Mouse (Mus musculus): ENCODE results near the gene Gsta4.
"Not testable (repeated sequence)": the region's sequence is repeated elsewhere in the genome, so short reads cannot be mapped to it uniquely, and the experiment has no call there.

Gsta4 gene

DNA sequence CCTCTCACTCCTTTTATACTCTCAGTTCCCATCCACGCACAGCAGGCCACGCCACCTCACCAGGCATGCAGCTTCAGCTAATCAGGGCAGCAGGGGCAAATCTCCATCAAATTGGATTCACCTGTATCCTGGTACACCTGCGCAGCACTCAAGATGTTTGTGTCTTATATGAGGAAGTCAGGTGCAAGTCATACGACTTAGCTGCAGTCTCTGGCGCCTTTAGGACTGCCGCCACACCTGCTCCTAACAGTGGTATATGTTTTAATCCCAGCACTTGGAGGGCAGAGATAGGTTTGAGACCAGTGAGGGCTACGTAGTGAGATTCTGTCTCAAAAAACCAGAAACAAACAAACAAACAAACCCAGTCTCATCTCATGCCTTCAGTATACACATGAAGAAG, at the start of gene Gsta4:
TSS of gene Gsta4 (plus strand) at position 301 of the 400 bp plus-strand sequence.
- DNase-seq (ENCODE audit: low spot score), result not testable (repeated sequence)

DNA sequence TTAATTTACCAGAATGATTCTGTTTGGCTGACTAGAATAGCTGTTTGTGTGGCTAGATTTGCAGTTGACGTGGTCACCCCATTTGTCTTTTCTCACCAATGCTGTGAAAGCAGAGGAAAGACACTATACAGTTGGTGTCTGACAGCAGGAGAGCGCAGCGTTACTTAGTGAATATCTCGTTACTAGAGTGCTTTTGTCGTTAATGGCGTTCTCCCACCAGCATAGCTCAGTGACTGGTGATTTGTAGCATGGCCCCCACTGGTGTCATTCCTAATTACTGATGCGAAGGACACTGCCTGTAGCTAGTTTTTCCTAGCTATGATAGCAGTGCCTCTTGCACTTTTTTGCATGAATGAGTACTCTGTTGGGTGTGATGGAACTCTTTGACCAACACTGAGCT, 46.9 kb upstream of the Gsta4 start:
- no peak for DNase-seq (ENCODE audit: low spot score)

DNA sequence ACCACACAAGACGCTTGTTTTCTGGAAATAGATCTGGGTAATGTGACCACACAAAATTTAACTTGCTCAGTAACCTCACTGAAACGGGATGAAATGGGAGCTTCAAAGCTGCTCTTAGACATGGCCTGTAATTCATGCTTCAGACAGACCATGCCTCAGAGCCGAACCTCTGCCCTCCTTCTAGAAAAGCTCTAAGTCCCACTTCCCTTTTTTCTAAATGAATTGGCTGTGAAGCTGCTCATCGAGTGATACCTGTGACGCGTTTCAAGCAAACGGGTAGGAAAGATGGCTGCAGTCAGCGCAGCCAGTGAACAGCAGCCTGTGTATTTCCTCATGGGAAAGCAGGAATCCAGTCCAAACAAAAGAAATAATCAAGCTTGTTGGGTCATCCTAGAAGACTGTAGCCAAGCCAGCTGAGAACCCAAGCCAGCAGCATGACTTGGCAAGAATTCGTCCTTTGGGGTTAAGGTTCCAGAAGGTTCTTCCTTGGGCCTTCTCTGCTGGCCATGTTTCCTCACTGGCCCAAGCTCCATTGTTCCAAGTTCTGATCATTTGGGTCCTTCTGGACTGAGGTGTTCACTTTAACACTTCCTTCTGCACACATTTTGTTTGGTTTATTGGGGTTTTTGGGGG, 44.4 kb upstream of the Gsta4 start:
- DNase-seq (ENCODE audit: low spot score), result no peak

DNA sequence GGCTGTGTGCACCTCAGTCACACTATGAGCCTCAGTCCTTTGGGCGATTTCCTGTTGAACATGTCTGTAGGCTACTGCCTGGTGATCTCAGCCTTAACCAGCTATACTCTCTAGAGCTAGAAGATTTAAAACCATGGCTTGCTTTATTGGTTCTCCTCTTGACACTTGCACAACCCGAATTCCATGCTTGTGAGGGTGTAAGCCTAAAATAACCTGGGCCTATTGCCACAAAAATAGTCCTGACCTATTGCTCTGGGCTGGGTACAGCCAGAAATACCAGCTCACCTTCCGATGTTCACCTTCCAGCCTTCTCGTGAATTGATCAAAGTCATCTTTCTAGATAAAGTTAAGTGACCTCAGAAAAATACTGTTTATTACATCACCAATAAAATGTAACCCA, 43.1 kb upstream of the Gsta4 start:
- DNase-seq (ENCODE audit: low spot score), result no peak

DNA sequence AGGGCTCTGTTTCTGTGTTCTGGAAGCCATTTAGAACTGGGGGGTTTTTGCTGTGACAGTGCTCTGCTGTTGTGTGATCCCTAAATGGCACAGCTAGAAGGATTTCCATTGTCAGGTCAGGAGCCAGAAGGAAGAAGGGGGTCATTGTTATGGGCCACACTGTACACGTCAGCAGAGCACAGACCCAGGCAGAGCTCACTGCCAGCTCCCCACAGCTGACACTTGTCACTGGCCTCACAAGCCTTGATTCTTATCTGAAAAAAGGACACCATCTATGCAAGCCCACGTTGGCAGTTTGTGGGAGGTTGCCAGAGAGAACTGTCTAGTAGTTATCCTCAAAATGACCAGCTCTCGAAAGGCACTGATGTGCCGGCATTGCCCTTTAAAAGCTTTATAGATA, 36.5 kb upstream of the Gsta4 start:
- no peak for DNase-seq (ENCODE audit: low spot score)

DNA sequence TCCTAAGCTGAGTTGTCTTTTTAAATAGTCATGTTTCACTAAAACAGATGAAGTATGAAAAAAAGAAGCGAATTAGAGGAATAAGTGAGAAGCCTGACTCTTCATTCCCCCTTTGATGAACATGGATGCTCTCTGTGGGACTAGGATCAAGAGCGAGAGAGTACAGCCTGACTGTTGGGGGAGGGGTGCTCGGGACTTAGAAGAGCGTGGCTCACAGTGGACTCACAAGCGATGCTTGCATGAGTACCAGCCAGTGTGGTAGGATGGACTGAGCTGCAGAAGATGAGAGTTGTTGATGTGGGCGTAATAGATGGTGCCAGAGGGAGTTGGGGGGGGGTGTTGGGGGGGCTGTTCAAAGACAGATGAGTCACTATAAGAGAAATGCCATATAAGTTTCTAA, 35.9 kb upstream of the Gsta4 start:
- no peak for DNase-seq (ENCODE audit: low spot score)

DNA sequence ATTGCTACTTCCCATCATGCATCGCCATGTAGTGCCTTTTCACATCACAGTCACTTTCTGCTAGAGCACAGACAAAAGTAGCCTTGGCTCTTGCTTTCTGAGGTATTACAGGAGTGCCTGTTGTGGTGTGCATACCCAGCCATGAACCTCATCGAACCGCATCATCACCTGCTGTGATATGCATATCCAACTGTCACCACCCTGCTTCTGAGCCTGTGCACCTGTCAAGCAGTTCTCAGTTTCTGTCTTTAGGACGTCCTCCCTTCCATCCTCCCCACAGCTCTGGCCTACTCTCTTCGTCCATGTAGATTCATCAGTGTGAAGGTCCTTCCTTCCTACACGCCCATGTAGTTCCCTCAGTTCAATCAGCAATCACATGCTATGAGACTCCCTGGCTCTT, 34.4 kb upstream of the Gsta4 start:
- no peak for DNase-seq (ENCODE audit: low spot score)

DNA sequence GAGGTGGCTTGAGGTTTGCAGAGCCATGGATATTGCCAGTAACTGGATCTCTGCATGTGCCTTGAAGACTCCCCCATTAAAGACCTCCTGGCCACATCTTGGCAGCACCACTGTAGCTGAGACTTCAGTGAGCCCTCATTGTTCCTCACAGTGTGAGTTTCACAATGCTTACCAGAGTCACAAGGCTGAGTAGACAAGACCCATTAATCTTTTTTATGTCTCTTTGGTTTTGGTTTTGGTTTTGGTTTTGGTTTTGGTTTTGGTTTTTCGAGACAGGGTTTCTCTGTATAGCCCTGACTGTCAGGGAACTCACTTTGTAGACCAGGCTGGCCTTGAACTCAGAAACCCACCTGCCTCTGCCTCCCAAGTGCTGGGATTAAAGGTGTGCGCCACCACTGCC, 32.8 kb upstream of the Gsta4 start:
- DNase-seq (ENCODE audit: low spot score), result not testable (repeated sequence)

DNA sequence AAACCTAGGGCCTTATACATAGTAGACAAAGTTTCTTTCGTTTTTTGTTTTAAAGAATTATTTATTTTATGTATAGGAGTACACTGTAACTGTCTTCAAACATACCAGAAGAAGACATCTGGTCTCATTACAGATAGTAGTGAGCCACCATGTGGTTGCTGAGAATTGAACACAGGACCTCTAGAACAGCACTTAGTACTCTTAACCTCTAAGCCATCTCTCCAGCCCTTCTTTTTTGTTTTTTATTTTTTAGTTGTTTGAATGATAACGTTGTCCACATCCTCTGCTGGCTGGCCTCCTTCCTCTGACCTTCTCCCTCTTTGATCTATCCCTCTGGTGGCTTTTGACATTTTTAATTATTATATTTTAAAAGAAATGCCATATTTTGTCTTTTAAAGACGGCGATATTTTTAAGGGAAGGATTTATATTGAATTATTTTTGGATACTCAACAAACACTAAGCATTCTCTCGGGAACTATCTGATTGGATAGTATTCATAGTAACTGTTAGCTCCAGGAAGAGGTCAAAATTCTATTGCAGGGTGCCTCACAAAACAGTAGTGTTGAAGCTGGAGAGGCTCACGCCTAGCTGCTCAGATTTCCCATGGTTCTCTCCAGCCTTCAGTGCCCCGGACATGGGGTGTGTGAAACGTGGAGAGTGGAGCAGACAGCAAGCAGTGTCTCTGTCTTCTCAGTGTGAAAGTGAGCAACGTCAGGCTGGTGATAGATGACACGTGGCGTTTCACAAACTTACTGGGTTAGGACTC, 28.2 kb upstream of the Gsta4 start:
- no peak for DNase-seq (ENCODE audit: low spot score)

DNA sequence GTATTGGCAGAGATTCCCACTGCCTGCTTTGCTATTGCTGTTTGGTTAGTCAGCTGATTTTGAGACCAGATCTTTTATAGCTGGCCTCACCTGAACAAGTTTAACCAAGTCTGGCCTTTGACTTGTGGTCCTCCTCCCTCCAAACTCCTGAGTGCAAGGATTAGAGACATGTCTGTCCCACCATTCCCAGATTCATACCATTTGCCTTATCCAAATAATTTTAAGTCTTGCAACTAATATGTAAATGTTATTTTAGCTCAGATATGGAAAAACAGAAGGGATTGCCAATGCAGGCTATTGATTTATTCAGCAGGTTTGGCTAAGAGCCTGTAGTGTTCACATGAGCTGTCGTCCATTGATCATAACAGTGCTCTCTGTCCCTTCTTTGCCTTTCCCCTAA, 25.4 kb upstream of the Gsta4 start:
- no peak for DNase-seq (ENCODE audit: low spot score)

DNA sequence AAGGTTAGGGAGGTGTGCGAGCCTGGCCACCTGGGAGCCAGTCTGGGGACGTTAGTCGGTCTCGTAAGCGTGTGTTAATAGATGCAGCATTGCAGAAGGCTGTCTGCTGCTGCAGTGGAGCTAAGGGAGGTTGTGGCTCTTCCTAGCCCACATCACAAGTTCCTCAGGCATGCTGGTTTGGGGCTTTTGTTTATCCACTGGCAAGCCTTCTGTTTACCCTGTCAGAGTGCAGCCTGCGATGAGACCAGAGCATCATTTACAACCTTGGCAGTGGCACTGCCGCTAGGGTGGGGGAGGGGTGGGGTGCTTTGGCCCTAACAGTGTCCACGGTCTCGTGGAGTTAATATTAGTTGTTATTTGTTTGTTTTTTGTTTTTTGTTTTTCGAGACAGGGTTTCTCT, 19.3 kb upstream of the Gsta4 start:
- DNase-seq (ENCODE audit: low spot score), result no peak

DNA sequence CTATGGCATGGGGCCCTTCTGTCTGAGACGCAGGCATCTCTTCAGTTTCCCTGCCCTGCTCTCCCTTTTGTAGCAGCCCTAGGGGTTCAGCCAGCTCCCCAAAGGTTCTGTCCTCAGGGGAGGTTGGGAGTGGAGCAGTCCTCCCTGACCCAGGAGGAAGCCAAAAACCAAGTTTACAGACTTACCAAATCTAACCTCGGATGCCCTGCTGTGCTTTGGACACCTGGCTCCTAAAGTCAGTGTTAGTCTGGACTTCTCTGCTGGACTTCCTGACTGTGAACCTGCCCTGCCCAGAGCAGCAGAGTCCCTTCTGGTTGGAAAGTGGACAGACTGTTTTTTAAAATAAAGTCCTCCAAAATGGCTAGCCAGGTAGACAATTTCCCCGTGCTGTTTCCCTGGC, 17.8 kb upstream of the Gsta4 start:
- no peak for DNase-seq (ENCODE audit: low spot score)

DNA sequence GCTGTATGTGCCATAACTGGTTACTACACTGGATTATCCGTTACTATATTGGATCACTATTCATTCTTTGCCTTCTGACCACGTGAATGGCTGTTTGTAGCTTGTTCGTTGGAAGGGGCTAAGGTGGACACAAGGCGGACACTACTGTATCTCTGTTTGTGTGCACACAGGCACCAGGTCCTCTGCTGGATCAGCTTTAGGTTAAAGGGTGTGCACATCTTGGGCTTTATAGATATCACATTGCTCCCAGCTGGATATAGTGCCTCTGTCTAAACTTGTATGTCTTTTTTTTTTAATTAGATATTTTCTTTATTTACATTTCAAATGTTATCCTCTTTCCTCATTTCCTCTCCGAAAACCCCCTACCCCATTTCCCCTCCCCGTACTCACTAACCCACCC, 17.1 kb upstream of the Gsta4 start:
- no peak for DNase-seq (ENCODE audit: low spot score)

DNA sequence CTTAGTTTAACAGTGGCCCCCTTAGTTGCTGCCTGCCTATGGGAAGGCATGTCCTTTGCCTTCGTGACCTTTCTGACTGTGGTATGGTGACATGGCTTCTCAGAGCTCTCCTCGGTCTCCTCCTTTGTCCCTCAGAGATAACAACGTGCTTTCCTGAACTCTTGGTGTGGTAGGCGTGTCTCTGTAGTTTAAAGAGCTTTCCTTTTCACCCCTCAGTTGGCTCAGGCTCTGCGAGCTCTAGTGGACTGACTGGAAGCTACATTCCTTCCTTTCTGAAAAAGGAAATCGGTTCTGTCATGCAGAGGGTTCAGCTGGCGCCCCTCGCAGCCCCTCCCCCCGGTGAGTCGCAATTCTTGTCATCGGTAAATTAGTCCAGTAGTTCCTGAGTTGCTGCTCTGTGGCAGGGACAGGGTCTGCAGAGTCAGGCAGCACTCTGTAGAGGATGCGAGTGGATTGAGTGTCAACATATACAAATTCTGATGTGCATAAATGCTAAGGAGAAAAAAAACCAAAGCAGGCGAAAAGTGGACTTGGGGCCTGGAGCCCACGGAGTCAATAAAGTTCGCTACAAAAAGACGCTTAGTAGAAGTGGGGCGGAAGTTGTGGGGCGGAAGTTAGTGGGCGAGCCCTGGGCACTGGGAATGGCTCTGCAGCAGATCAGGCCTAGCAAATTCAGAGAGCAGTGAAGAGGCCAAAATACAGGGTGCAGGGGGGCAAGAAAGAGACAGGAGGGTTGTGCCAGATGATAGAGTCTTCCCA, 15.7 kb upstream of the Gsta4 start:
- no peak for DNase-seq (ENCODE audit: low spot score)

DNA sequence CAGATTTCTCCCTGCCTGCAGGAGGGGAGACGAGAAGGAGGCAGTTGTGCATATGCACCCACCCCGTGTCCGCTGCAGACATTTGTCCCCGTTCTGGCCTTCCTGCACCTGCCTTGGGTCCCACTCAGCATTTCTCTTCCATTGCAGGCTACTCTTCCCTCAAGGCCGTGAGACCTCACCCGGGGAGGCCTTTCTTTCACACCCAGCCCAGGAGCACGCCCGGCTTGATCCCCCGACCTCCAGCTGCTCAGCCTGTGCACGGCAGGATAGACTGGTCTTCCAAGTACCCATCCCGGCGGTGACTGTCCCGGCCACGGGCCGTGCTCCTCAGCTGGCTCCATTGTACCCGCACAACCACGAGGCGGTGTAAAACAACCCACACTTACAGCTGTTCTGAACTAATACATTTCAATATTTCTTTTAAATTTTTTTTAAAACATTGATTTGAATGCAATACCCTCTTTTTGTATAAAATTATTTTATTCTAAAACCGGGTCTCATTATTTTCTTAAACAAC, 15.1 kb upstream of the Gsta4 start:
- no peak for DNase-seq (ENCODE audit: low spot score)

DNA sequence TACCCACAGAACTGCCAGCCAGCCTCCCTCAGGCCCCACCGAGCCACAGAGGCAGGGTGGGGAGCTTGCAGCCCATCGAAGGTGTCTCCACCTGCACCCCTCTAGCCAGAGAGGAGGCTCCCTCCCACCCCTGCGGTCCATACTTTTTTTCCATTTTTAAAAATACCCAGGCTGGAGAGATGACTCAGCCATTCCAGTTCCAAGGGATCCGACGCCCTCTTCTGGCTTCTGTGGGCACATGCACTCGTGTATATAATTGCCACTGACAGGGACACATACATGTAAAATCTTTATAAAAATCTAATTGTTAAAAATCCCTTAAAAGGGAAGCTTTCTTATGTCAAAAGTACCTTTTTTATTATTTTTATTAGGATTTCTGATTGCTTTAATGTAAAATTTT, 13.7 kb upstream of the Gsta4 start:
- no peak for DNase-seq (ENCODE audit: low spot score)

DNA sequence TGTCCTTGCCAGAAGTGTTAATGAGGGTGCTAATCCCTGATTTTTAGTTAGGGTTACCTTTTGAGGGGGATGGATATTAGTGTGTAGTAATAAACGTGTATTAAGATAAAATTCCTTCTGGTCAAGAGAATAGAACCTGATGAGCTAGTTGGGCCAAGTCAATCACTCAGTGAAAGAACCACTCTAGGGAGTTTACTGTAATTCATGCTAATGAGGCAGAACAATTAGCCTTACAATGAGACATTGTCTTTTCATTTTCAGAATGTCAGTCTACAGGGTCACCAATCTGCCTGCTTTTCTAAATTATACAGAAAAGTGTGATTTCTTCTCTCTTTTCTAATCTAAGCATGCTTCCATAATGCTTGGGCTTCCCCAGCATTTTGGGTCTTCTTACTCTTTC, 8.6 kb upstream of the Gsta4 start:
- no peak for DNase-seq (ENCODE audit: low spot score)

DNA sequence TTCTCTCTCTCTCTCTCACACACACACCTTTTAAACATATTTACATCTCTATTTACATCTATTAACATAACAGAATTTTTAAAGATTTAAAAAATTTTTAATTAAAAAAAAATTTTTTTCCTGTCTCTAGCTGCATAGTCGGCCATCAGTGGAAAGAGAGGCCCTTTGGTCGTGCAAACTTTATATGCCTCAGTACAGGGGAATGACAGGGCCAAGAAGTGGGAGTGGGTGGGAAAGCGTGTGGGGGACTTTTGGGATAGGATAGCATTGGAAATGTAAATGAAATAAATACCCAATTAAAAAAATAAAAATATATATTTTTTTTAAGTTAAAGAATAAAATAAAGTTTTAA, 7.7 kb upstream of the Gsta4 start:
- not testable (repeated sequence) for DNase-seq (ENCODE audit: low spot score)

DNA sequence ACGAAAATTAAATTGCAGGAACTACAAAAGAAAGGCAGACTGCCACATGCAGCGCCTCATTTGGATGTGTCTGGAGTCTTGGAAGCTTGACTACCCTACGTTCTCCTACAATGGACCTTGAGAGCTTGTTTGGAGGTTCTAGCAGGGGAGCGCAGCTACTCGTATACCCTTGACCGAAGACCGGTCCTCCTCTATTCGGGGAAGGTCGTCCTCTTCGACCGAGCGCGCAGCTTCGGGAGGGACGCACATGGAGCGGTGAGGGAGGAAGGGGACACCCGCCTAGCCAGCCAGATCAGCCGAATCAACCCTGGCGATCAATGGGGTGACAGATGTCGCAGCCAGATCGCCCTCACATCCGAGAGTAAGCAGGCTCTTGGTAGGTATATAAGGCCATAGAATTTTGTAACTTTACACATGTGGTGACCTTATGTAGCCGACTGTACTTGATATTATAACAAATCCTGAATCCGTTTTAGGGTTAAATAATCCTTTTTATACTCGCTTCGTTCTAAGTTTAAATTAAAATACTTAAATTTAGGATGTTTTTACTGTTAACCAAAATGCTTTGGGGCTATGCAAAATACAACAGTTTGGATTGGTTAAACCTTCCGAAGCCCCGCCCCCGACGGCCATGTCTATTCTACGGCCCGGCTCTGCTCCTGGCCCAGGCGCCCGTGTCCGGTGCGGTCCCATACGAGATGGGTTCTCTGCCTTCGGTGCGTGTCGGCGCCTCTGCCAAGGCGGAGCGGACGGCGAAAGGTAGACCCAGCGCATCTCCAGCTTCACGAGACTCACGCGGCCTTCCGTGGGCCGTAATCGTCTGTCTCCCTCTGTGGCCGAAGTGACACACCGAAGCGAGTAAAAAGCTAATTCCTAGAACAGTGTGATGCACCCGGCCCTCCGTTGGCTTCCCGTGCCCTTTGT, 7.0 kb upstream of the Gsta4 start:
- DNase-seq (ENCODE audit: low spot score), result peak; percentile 81

DNA sequence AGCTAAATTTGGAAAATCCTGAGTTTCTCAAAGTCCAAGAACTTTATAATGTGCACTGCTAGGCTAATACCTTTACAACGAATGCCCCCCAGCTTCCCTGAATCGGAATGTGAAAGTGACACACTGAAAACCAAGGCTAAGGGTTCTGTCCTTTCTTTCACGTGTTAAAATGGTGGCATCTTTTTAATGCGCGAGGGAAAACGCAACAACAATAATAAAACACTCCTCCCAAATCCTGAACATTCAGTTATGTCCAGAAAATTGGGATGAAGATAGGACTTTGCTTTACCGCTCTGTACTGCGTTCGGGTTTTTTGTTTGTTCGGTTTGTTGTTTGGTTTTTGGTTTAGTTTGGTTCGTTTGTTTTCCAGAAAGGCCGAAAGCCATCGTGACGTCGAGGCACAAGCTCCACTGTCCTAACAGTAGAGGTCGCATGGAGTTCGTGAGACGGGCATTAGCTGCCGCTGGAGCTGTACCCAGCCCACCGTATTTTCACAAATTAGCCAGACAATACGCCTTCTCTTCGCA, 6.3 kb upstream of the Gsta4 start:
- DNase-seq (ENCODE audit: low spot score), result no peak

DNA sequence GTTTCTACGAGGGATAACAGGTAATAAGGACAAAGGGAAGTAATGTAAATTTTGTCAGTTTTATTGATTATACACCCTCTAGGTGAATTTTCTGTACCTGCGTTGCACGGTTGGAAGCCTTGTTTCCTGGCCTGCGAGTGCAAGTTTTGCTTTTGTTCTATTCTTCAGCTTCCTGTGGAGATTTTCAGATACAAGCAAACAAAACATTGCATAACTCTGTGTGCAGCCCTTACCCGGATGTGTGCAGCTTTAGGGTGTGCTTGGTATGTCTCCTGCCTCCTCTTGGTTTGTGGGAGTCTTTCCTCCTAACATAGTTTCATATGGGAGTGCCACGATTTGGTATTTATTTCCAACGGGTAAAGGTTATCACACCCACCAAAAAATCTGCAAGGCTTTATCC, 5.7 kb upstream of the Gsta4 start:
- DNase-seq (ENCODE audit: low spot score), result no peak

DNA sequence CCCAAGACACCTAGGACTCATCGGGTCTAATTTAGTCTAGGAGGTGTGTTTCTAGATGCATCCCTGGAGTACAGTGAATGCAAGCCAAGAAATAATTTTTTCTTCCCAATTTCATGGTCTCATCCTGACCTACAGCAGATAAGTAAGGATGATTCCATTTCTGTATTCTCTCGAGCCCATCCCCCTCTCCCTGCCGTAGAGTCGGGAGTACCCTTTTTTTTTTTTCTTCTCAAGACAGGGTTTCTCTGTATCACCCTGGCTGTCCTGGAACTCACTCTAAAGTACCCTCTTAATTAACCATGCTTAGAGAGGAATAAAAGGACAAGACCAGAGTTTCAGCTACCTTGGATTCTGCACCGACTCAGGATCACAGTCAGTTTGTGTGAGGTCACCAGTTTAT, 4.4 kb upstream of the Gsta4 start:
- DNase-seq (ENCODE audit: low spot score), result no peak

Data from urinary bladder, postnatal 10 days (tissue).